Mouse (Mus musculus) liver, embryonic 12.5 days (tissue): ENCODE results near the gene Zfp580. TPM values are rescaled to one million over a fixed set of nuclear protein-coding genes. Genes with fewer than 3 reads are reported as not detected.
"Not testable (repeated sequence)": the region's sequence is repeated elsewhere in the genome, so short reads cannot be mapped to it uniquely, and the experiment has no call there.

Source experiments
- ATAC-seq: fragments of 200-750 bp; cut with Nextera tagmentation; 2 replicates; pipeline ENCODE4 v1.8.0; 2017; ENCODE audit warnings: moderate number of reproducible peaks, mild to moderate bottlenecking, moderate library complexity
- H3K27ac ChIP-seq: fragments of 300-500 bp; sonication (generic); 2 replicates; pipeline ENCODE4 v1.5.1; 2016; ENCODE audit warnings: mild to moderate bottlenecking
- H3K27me3 ChIP-seq: fragments of 300-500 bp; sonication (generic); replicated peaks from 2 replicates; pipeline ENCODE4 v1.6.1; 2016; ENCODE audit warnings: mild to moderate bottlenecking, moderate library complexity
- H3K36me3 ChIP-seq: fragments of 300-500 bp; sonication (generic); 2 replicates; pipeline ENCODE4 v1.6.1; 2016; ENCODE audit warnings: mild to moderate bottlenecking, moderate library complexity
- H3K4me1 ChIP-seq: fragments of 300-500 bp; sonication (generic); 2 replicates; pipeline ENCODE4 v1.6.1; 2016
- H3K4me2 ChIP-seq: fragments of 300-500 bp; sonication (generic); 2 replicates; pipeline ENCODE4 v1.6.1; 2016; ENCODE audit warnings: mild to moderate bottlenecking, moderate library complexity
- H3K4me3 ChIP-seq: fragments of 300-500 bp; sonication (generic); 2 replicates; pipeline ENCODE4 v1.5.1; 2016; ENCODE audit warnings: mild to moderate bottlenecking, moderate library complexity
- H3K9ac ChIP-seq: fragments of 300-500 bp; sonication (generic); 2 replicates; pipeline ENCODE4 v1.6.1; 2016; ENCODE audit warnings: mild to moderate bottlenecking, moderate library complexity
- H3K9me3 ChIP-seq: fragments of 300-500 bp; sonication (generic); replicated peaks from 2 replicates; pipeline ENCODE4 v1.6.1; 2016; ENCODE audit warnings: mild to moderate bottlenecking, moderate library complexity
- WGBS: fragments of 180-500 bp; shearing (Covaris S2); methylation state at CpG from one replicate; pipeline ENCODE4 v1.1.7; 2016; ENCODE audit not compliant: insufficient replicate concordance; 5-methylcytosine and 5-hydroxymethylcytosine counted together
- polyA plus RNA-seq: library from polyadenylated mRNA; unstranded; fragments of >200 nt; fragmentation: Nextera tagmentation; extraction: Ambion mirVana; gene quantifications from 2 replicates; pipeline ENCODE4 v1.2.1, GENCODE M21; 2016

The Zfp580 gene
- polyA plus RNA-seq = 5.2 and 5.6 TPM in 2 replicates

DNA sequence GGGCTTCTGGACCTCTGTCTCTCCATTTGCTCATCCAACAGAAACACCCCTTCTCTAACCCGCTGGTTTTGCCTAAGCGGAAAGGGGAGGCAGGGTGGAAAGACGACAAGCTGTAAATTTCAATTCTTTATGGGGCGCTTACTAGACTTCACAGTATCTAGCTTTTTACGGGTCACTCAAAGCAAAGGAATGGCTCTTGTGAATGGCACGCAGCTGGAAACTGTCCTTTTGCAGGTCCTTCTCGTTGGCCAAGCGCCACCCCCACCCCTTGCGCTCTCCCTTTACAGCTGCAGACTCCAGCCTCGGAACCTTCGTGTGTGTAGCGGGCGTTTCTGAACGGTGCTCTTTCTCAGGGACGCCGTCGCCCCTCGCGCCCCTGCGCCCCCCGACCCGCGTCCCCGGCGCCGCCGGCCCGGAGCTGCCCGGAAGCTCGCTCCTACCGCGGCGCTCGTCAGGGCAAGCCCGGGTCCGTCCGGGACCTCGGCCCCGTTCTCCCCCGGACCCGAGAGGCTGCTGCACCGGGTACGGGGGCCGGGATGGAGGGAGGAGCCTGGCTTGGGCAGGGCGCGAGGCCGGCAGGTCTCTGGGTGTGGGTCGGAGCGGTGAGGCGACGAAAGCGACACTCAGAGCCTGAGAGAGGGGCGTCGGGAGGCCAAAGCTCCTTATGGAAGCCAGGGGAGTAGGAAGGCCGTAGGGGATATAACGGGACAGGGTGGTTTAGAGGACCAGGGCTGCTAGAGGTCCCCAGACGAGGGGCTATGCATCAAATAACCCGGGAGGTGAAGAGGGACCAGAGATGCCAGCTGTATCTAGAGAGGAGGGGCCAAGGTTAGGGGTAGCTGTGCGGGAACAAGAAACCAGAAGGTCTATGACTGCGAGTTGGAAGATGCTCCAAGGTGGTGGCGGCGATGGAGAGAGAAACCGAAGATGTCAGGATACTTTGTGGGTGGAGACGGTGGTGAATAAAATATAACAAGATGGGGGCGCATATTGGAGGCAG, at the start of gene Zfp580:
Gene Zfp580 (plus strand): TSS at position 346 of the 1,000 bp plus-strand sequence.
- Histone ChIP-seq H3K9ac (peak within 1 kb of the TSS; percentile 71), H3K4me2 (peak within 1 kb of the TSS; percentile 81), H3K27me3 (peaks cover 81% of the 10 kb centered on the region), H3K4me3 (peak within 1 kb of the TSS; percentile 66), H3K36me3 (no peaks in the 10 kb centered on the region), H3K27ac (no peak within 1 kb of the TSS), H3K9me3 (no peaks in the 10 kb centered on the region), H3K4me1 (peaks cover 24% of the 10 kb centered on the region)
- WGBS = 1% methylated on average over 65 of the region's 65 CpGs
- peak; percentile 66 for ATAC-seq

- WGBS = 68% methylated on average over 8 of the region's 8 CpGs
- H3K27me3 ChIP-seq, ATAC-seq, H3K4me3 ChIP-seq, H3K9ac ChIP-seq, H3K27ac ChIP-seq, H3K4me2 ChIP-seq, H3K4me1 ChIP-seq: not testable (repeated sequence)
- Histone ChIP-seq H3K36me3 (peaks cover 18% of the 10 kb centered on the region), H3K9me3 (peaks cover 11% of the 10 kb centered on the region)
These were observed 48.5 kb upstream of the Zfp580 start for GRCm38 (mm10) chr7:5002876-5003275.

DNA sequence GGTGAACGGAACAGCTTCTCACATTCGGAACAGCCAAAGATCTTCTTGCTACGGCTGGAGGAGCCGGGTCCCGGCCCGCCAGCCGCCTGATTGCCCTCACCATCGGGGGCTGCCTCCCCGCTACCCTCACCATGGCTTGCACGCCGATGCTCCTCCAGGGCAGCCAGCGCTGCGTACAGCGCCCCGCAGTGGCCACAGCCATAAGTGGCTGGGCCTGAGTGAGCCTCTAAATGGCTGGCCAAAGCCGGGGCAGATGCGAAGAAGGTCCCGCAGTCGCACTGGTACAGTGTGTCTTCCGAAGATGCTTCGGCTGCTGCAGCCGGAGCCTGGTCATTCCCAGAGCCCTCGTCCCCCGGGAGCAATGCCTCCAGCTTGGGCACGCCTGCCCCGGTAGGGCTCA, 43.1 kb upstream of the Zfp580 start:
- ATAC-seq = no peak
- 90% methylated on average over 26 of the region's 26 CpGs for WGBS
- Histone ChIP-seq H3K9me3 (peaks cover 7% of the 10 kb centered on the region; the same call in 1 of the 2 replicates), H3K4me3 (no peak overlapping the region), H3K9ac (no peak overlapping the region), H3K4me2 (no peak overlapping the region), H3K36me3 (peaks cover 71% of the 10 kb centered on the region), H3K27ac (no peak overlapping the region; the same call in 1 of the 2 replicates), H3K27me3 (peaks cover 5% of the 10 kb centered on the region; the same call in 1 of the 2 replicates), H3K4me1 (peaks cover 8% of the 10 kb centered on the region)

- Histone ChIP-seq H3K27me3 (no peaks in the 10 kb centered on the region), H3K36me3 (peaks cover 68% of the 10 kb centered on the region), H3K9ac (peak overlapping the region; percentile 85), H3K27ac (peak overlapping the region; percentile 41; the same call in 1 of the 2 replicates), H3K9me3 (0 out of 2 replicates have a peak, but pooled peaks cover 5% of the 10 kb centered on the region), H3K4me2 (peak overlapping the region; percentile 85), H3K4me3 (peak overlapping the region; percentile 78), H3K4me1 (peaks cover 25% of the 10 kb centered on the region)
- ATAC-seq = no peak
- WGBS = 82% methylated on average over 27 of the region's 27 CpGs
These were observed 38.4 kb upstream of the Zfp580 start for GRCm38 (mm10) chr7:5012681-5013513.

GRCm38 (mm10) chr7:5014251-5015117, 36.9 kb upstream of the Zfp580 start, which contains the start of the genes Zfp524 and Fiz1:
Gene Zfp524 (plus strand): TSS chr7:5014415.
Gene Fiz1 (minus strand): TSS chr7:5014697.
- no peaks in the 10 kb centered on the region for H3K27me3 ChIP-seq
- peak within 1 kb of the TSS; percentile 78 for H3K4me3 ChIP-seq
- 0 out of 2 replicates have a peak, but pooled peaks cover 5% of the 10 kb centered on the region for H3K9me3 ChIP-seq
- peak within 1 kb of the TSS; percentile 97 for H3K27ac ChIP-seq
- peaks cover 32% of the 10 kb centered on the region for H3K4me1 ChIP-seq
- ATAC-seq = peak; percentile 77
- H3K4me2 ChIP-seq = peak within 1 kb of the TSS; percentile 85
- WGBS = under 1% methylated on average over 41 of the region's 42 CpGs
- H3K36me3 ChIP-seq = peaks cover 58% of the 10 kb centered on the region
- H3K9ac ChIP-seq = peak within 1 kb of the TSS; percentile 85

DNA sequence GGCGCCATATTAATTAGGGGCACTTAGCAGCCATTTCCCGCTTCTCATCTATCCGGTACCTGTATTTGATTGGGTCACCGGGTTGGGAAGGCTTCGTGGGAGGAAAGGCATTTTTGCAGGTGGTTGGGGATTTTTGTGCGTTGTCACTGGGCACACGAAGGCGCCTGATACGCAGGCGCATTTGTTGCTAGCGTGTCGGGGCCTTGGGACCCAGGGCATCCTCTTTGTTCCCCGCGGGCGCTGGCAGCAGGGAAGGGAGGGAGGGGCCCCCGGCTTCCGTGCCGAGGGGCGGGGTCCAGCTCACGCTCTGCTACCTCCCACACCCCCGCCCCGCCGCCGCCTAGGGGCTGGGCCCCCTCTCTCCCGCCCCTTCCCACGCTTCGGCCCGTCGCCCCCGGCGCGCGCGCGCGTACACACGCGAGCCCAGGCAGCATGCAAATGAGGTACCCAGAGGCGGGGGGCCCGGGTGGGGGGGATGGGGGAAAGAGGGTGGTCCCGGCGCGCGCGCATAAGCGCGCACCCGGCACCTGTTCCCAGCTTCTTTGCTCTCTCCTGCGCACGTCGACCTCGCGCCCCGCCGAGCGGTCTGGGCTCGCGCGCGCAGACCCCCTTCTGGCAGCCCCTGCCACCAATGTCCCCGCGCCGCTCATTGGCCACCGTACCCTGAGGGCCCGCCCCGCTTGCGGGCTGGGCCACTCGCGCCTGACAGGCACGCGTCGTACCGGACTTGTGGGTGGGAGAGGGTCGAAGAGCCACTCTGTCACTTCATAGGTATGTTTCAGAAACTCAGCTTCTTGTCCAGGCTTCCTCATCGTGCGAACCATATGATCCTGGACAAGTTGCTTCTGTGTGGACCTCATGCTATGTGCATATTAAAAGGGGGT, 36.0 kb upstream of the Zfp580 start, which contains the start of gene Gm44973:
Gene Gm44973 (plus strand): TSS at position 379 of the 884 bp plus-strand sequence.
- Histone ChIP-seq H3K4me1 (peaks cover 36% of the 10 kb centered on the region), H3K4me3 (peak within 1 kb of the TSS; percentile 78), H3K27me3 (no peaks in the 10 kb centered on the region), H3K4me2 (peak within 1 kb of the TSS; percentile 85), H3K27ac (peak within 1 kb of the TSS; percentile 97), H3K36me3 (peaks cover 49% of the 10 kb centered on the region), H3K9me3 (0 out of 2 replicates have a peak, but pooled peaks cover 5% of the 10 kb centered on the region), H3K9ac (peak within 1 kb of the TSS; percentile 85)
- ATAC-seq = peak; percentile 76
- WGBS = under 1% methylated on average over 52 of the region's 76 CpGs

DNA sequence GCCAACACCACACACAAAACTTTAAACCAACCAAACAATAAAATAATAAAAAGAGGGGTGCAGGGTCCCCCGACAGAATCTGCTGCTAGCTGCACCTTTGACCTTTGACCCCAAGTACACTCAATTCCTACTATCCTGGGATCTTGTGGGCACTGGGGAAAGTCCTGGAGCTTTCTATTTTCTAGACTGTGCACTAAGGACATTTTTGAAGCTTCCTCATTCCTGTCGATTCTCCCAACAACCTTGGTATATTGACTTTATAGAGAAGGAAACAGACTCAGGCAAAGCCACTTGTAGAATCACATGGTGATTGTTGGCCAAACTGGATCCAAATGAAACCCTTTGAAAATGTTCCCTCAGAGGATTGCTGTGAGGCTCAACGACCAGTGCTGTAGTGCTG, 35.3 kb upstream of the Zfp580 start:
- peak overlapping the region; percentile 85 for H3K4me2 ChIP-seq
- WGBS = 51% methylated on average over 3 of the region's 3 CpGs
- H3K36me3 ChIP-seq = peaks cover 42% of the 10 kb centered on the region
- 0 out of 2 replicates have a peak, but pooled peaks cover 5% of the 10 kb centered on the region for H3K9me3 ChIP-seq
- peak overlapping the region; percentile 97 for H3K27ac ChIP-seq
- peaks cover 40% of the 10 kb centered on the region for H3K4me1 ChIP-seq
- H3K4me3 ChIP-seq = peak overlapping the region; percentile 78
- no peak for ATAC-seq
- no peaks in the 10 kb centered on the region for H3K27me3 ChIP-seq
- peak overlapping the region; percentile 85 for H3K9ac ChIP-seq

- 86% methylated on average over 2 of the region's 2 CpGs for WGBS
- Histone ChIP-seq H3K4me2 (no peak overlapping the region), H3K4me1 (peaks cover 48% of the 10 kb centered on the region), H3K9me3 (0 out of 2 replicates have a peak, but pooled peaks cover 5% of the 10 kb centered on the region), H3K9ac (no peak overlapping the region), H3K27ac (no peak overlapping the region), H3K36me3 (peaks cover 39% of the 10 kb centered on the region), H3K27me3 (no peaks in the 10 kb centered on the region), H3K4me3 (no peak overlapping the region)
- ATAC-seq = no peak
These were observed 34.4 kb upstream of the Zfp580 start for GRCm38 (mm10) chr7:5016920-5017319.

GRCm38 (mm10) chr7:5017352-5017751, 34.0 kb upstream of the Zfp580 start:
- Histone ChIP-seq H3K4me2 (no peak overlapping the region), H3K9ac (no peak overlapping the region), H3K36me3 (peaks cover 39% of the 10 kb centered on the region), H3K27ac (no peak overlapping the region), H3K9me3 (0 out of 2 replicates have a peak, but pooled peaks cover 5% of the 10 kb centered on the region), H3K4me1 (peaks cover 52% of the 10 kb centered on the region), H3K4me3 (no peak overlapping the region), H3K27me3 (no peaks in the 10 kb centered on the region)
- WGBS = 85% methylated on average over 16 of the region's 16 CpGs
- no peak for ATAC-seq

- Histone ChIP-seq H3K4me3 (no peak overlapping the region), H3K36me3 (peaks cover 39% of the 10 kb centered on the region), H3K27ac (no peak overlapping the region), H3K27me3 (no peaks in the 10 kb centered on the region), H3K4me2 (no peak overlapping the region), H3K9me3 (0 out of 2 replicates have a peak, but pooled peaks cover 5% of the 10 kb centered on the region), H3K9ac (no peak overlapping the region), H3K4me1 (peaks cover 52% of the 10 kb centered on the region)
- 92% methylated on average over 21 of the region's 21 CpGs for WGBS
- ATAC-seq = no peak
These were observed 33.4 kb upstream of the Zfp580 start for GRCm38 (mm10) chr7:5017931-5018330.
